Mouse (Mus musculus) cortical plate, adult 2 months (tissue): ENCODE data around the gene Izumo3. TPM values are rescaled to one million over a fixed set of nuclear protein-coding genes. Genes with fewer than 3 reads are reported as not detected.
"Not testable (repeated sequence)": the region's sequence is repeated elsewhere in the genome, so short reads cannot be mapped to it uniquely, and the experiment has no call there.

ENCODE experiments used
- H3K27ac ChIP-seq: fragments of 200-500 bp; 2 replicates; pipeline ENCODE4 v1.5.1; 2012; ENCODE audit warnings: low read length, control low read depth, inconsistent platforms; ENCODE audit not compliant: insufficient read depth
- H3K4me1 ChIP-seq: fragments of 200-500 bp; 2 replicates; pipeline ENCODE4 v1.6.1; 2011; ENCODE audit warnings: low read length; ENCODE audit not compliant: control insufficient read depth, insufficient read depth
- H3K4me3 ChIP-seq: fragments of 200-500 bp; 2 replicates; pipeline ENCODE4 v1.5.1; 2011; ENCODE audit warnings: mild to moderate bottlenecking, low read length, control low read depth; ENCODE audit not compliant: insufficient read depth
- CTCF ChIP-seq: fragments of 200-500 bp; IDR thresholded peaks from 2 replicates; pipeline ENCODE4 v1.5.1; 2011; ENCODE audit warnings: mild to moderate bottlenecking, control low read depth, low read length; ENCODE audit not compliant: insufficient read depth; ENCODE audit errors: extremely low read depth
- POLR2A ChIP-seq: fragments of 200-500 bp; IDR thresholded peaks from 2 replicates; pipeline ENCODE4 v1.6.1; 2011; ENCODE audit warnings: mild to moderate bottlenecking, low read length, control low read depth; ENCODE audit not compliant: insufficient read depth; ENCODE audit errors: extremely low read depth
- polyA plus RNA-seq: library from polyadenylated mRNA; depleted of rRNA; stranded (reverse); fragments of >200 nt; gene quantifications from 2 replicates; pipeline ENCODE4 v1.2.3, GENCODE M21; 2012; rRNA removed

Izumo3 gene
- not detected in 2 replicates for polyA plus RNA-seq

GRCm38 (mm10) chr4:92147134-92147533, at the start of gene Izumo3:
TSS of gene Izumo3 (minus strand) at chr4:92147234.
- Histone ChIP-seq H3K4me1 (no peaks in the 10 kb centered on the region), H3K27ac (no peak within 1 kb of the TSS), H3K4me3 (no peak within 1 kb of the TSS)
- TF ChIP-seq CTCF (no peak), POLR2A (no peak)

GRCm38 (mm10) chr4:92191649-92192048, 44.6 kb upstream of the Izumo3 start, which contains the start of gene Gm12666:
TSS of gene Gm12666 (minus strand) at chr4:92191749.
- H3K4me3 ChIP-seq, H3K4me1 ChIP-seq, H3K27ac ChIP-seq: not testable (repeated sequence)

GRCm38 (mm10) chr4:92152646-92153045, 5.6 kb upstream of the Izumo3 start:
- H3K4me1 ChIP-seq = no peaks in the 10 kb centered on the region
- no peak overlapping the region for H3K4me3 ChIP-seq
- H3K27ac ChIP-seq = no peak overlapping the region
- TF ChIP-seq POLR2A (no peak), CTCF (no peak)

- no peaks in the 10 kb centered on the region for H3K4me1 ChIP-seq
- no peak overlapping the region for H3K4me3 ChIP-seq
- H3K27ac ChIP-seq = no peak overlapping the region
- TF ChIP-seq CTCF (no peak), POLR2A (no peak)
Observed at GRCm38 (mm10) chr4:92111390-92111988, 35.5 kb downstream of the Izumo3 start.

- TF ChIP-seq CTCF (no peak), POLR2A (no peak)
- H3K4me3 ChIP-seq = no peak overlapping the region
- H3K27ac ChIP-seq = no peak overlapping the region
- no peaks in the 10 kb centered on the region for H3K4me1 ChIP-seq
Observed at GRCm38 (mm10) chr4:92097386-92097785, 49.6 kb downstream of the Izumo3 start.

GRCm38 (mm10) chr4:92095951-92096350, 51.1 kb downstream of the Izumo3 start:
- Histone ChIP-seq H3K27ac (no peak overlapping the region), H3K4me3 (no peak overlapping the region), H3K4me1 (no peaks in the 10 kb centered on the region)
- TF ChIP-seq CTCF = no peak
- TF ChIP-seq POLR2A = no peak

Other genes starting within 250 kb of the Izumo3 start
- not detected in 2 replicates for gene Gm12666, start 44.5 kb upstream of the Izumo3 start, polyA plus RNA-seq